Mouse (Mus musculus): ENCODE results near the gene Olfr1107.

GRCm38 (mm10) chr2:87052173-87052572 is 23.4 kb downstream of the Olfr1107 start, which contains the start of gene Olfr1106:
- TF ChIP-seq CTCF (conservative IDR thresholded peaks at IDR 0.05; ENCODE audit: low read length) (no peak), NANOG (IDR thresholded peaks at IDR 0.05; ENCODE audit: borderline replicate concordance, low read length) (no peak)

All from E14TG2a.4 (cell line).